Mouse (Mus musculus) brain, embryonic 14.5 days (tissue): ENCODE measurements around the gene Cage1. TPM values are rescaled to one million over a fixed set of nuclear protein-coding genes. Genes with fewer than 3 reads are reported as not detected.

Experiments
- DNase-seq: peaks from one replicate; pipeline ENCODE4 v3.0.0-alpha.2; 2011; ENCODE audit warnings: low read depth
- CTCF ChIP-seq: fragments of 200-500 bp; IDR thresholded peaks from 2 replicates; pipeline ENCODE4 v1.5.1; 2012; ENCODE audit warnings: inconsistent platforms, mild to moderate bottlenecking, moderate library complexity, borderline replicate concordance; ENCODE audit not compliant: insufficient read depth, insufficient read length; ENCODE audit errors: extremely low read depth
- POLR2A ChIP-seq: fragments of 200-500 bp; IDR thresholded peaks from 2 replicates; pipeline ENCODE4 v1.6.1; 2012; ENCODE audit warnings: mild to moderate bottlenecking, inconsistent platforms, borderline replicate concordance; ENCODE audit not compliant: poor library complexity, insufficient read depth, insufficient read length, severe bottlenecking; ENCODE audit errors: extremely low read depth
- polyA plus RNA-seq: library from polyadenylated mRNA; depleted of rRNA; stranded (reverse); fragments of >200 nt; gene quantifications from 2 replicates; pipeline ENCODE4 v1.2.3, GENCODE M21; 2012

Gene Cage1
- polyA plus RNA-seq, 1 experiment: 1.2 TPM

- TF ChIP-seq POLR2A: no peak
- TF ChIP-seq CTCF: no peak
Measured at GRCm38 (mm10) chr13:37974036-37974435, 62.8 kb downstream of the Cage1 start.

GRCm38 (mm10) chr13:37970887-37971530, 65.9 kb downstream of the Cage1 start:
- TF ChIP-seq POLR2A (no peak), CTCF (peak; percentile 29; the same call in 1 of the 2 replicates)
- DNase-seq: no peak

More at GRCm38 (mm10) chr13:37974036-37974435, 62.8 kb downstream of the Cage1 start:
- DNase-seq: no peak

GRCm38 (mm10) chr13:37969988-37970387, 66.9 kb downstream of the Cage1 start:
- peak; percentile 93 for DNase-seq
- TF ChIP-seq POLR2A (no peak), CTCF (no peak)

GRCm38 (mm10) chr13:37969337-37969736, 67.5 kb downstream of the Cage1 start:
- peak; percentile 75 for DNase-seq
- TF ChIP-seq POLR2A: no peak
- TF ChIP-seq CTCF: peak; percentile 95

GRCm38 (mm10) chr13:37967565-37967964, 69.3 kb downstream of the Cage1 start:
- DNase-seq: no peak
- TF ChIP-seq CTCF (no peak), POLR2A (no peak)

GRCm38 (mm10) chr13:37967052-37967437, 69.8 kb downstream of the Cage1 start:
- peak; percentile 38 for DNase-seq
- TF ChIP-seq POLR2A (no peak), CTCF (no peak)

GRCm38 (mm10) chr13:37966256-37967051, 70.4 kb downstream of the Cage1 start:
- no peak for DNase-seq
- TF ChIP-seq CTCF: no peak
- TF ChIP-seq POLR2A: no peak

GRCm38 (mm10) chr13:37965126-37965914, 71.5 kb downstream of the Cage1 start:
- no peak for TF ChIP-seq POLR2A
- TF ChIP-seq CTCF: peak; percentile 35; the same call in 1 of the 2 replicates
- no peak for DNase-seq

GRCm38 (mm10) chr13:37964128-37965087, 72.5 kb downstream of the Cage1 start:
- peak; percentile 56 for DNase-seq
- TF ChIP-seq CTCF (no peak), POLR2A (no peak)

GRCm38 (mm10) chr13:37963354-37964007, 73.4 kb downstream of the Cage1 start:
- DNase-seq: peak; percentile 83
- TF ChIP-seq CTCF (peak; percentile 85), POLR2A (no peak)

GRCm38 (mm10) chr13:37962541-37962940, 74.3 kb downstream of the Cage1 start:
- no peak for DNase-seq
- TF ChIP-seq CTCF (no peak), POLR2A (no peak)

GRCm38 (mm10) chr13:37959936-37960335, 76.9 kb downstream of the Cage1 start:
- no peak for TF ChIP-seq CTCF
- TF ChIP-seq POLR2A: no peak
- DNase-seq: no peak

- no peak for DNase-seq
Measured at GRCm38 (mm10) chr13:37959239-37959907, 77.5 kb downstream of the Cage1 start.

More at GRCm38 (mm10) chr13:37959239-37959907, 77.5 kb downstream of the Cage1 start:
- TF ChIP-seq CTCF: no peak
- TF ChIP-seq POLR2A: no peak
